Mouse (Mus musculus) brain, adult 10 weeks (tissue): ENCODE data around the gene Rars. TPM values are rescaled to one million over a fixed set of nuclear protein-coding genes. Genes with fewer than 3 reads are reported as not detected.

ENCODE experiments used
- polyA plus RNA-seq: library from polyadenylated mRNA; stranded (reverse); fragments of 350-450 nt; fragmentation: Illumina TruSeq; extraction: RNeasy Lipid Tissue Mini Kit (QIAGEN cat#74804); gene quantifications from one replicate; pipeline ENCODE4 v1.2.3, GENCODE M21; 2015; ENCODE audit warnings: low read depth, low replicate concordance

The Rars gene
- polyA plus RNA-seq, result 51.9 TPM

GRCm38 (mm10) chr11:35834022-35834760, at the start of gene Rars:
Rars (minus strand) TSS chr11:35834506.

GRCm38 (mm10) chr11:35798874-35799273, 35.4 kb downstream of the Rars start, which contains the start of gene Fbll1:
Fbll1 (minus strand) TSS chr11:35798884.

GRCm38 (mm10) chr11:35769188-35769745, 65.0 kb downstream of the Rars start, which contains the start of gene Pank3:
Pank3 (plus strand) TSS chr11:35769484.

Other genes with a start within 250 kb of the Rars start
- 27.5 TPM for gene Pank3, start 65.0 kb downstream of the Rars start, polyA plus RNA-seq
- gene Fbll1, start 35.6 kb downstream of the Rars start, polyA plus RNA-seq, result 46.9 TPM
- gene Wwc1, start 146.0 kb upstream of the Rars start, polyA plus RNA-seq, result 45.9 TPM